In the genomic region with DNA sequence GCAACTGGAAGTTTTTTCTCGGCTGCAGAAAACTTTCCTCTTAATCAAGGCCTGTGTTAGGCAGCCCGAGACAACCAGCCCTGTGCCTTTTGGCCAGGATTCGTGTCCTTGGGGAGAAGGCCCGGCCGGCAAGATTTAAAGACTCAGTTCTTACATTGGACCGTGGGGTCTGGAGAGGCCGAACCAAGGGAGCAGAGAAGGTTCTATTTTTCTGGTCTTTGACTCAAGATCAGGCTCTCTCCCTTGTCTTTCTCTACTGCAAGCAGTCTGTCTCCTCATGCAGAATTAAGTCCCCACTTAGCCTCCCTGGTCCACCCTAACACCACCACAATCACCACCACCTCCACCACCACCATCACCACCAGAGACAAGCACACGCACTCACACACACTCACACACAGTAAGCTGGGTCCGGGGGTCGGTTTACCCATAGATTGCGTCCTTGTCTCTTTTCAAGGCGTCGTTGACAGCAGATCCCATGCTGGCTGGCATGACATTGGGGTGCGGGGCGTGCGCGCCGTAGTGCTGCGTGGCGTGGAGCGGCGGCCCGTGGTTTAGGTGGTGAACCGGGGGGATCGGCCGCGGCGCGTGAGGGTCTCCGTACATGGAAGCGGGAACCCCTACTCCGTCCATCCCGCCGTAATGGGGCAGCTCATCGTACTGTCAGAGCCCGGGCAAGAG, we compare ENCODE assay signal across 9 mouse cellular contexts. TPM values are rescaled to one million over a fixed set of nuclear protein-coding genes. Genes with fewer than 3 reads are reported as not detected.
DNase-seq lines count a peak whose midpoint lies in the region; ATAC-seq and TF ChIP-seq lines count a peak whose summit lies in the region.
"Had no signal": no experiment of that assay in that cellular context is flagged by ENCODE, and none has a peak within 500 bp of the region (broad histone marks: within the 10 kb centered on the region; RNA-seq: fewer than 3 reads in every experiment).

No protein-coding gene starts in this region.

- H3K4me1 ChIP-seq in heart, embryonic 16.5 days (ENCODE audit: control insufficient read depth, insufficient read depth, low read length), result peaks cover 20% of the 10 kb centered on the region
- no peaks in the 10 kb centered on the region for H3K4me1 ChIP-seq in olfactory bulb, adult 2 months (ENCODE audit: control insufficient read depth, insufficient read depth, low read length)

- WGBS in heart, embryonic 16.5 days, result under 1% methylated on average over 36 of the region's 36 CpGs
- WGBS in olfactory bulb, adult 2 months, result under 1% methylated on average over 36 of the region's 36 CpGs

- TF ChIP-seq POLR2A in brain, embryonic 14.5 days (IDR thresholded peaks at IDR 0.05; ENCODE audit: borderline replicate concordance, extremely low read depth, insufficient read depth, insufficient read length, poor library complexity, severe bottlenecking), result no peak
- no peak for TF ChIP-seq POLR2A in olfactory bulb, adult 2 months (IDR thresholded peaks at IDR 0.05; ENCODE audit: insufficient read depth, low read depth, low read length)

- H3K9me3 ChIP-seq in heart, embryonic 16.5 days (replicated peaks; ENCODE audit: control insufficient read depth, low read length), result no peaks in the 10 kb centered on the region

- no peaks in the 10 kb centered on the region for H3K27me3 ChIP-seq in heart, embryonic 16.5 days (ENCODE audit: control insufficient read depth, insufficient read depth, low read length)

- TF ChIP-seq CTCF in brain, embryonic 14.5 days (IDR thresholded peaks at IDR 0.05; ENCODE audit: borderline replicate concordance, extremely low read depth, insufficient read depth, insufficient read length), result no peak
- no peak for TF ChIP-seq CTCF in olfactory bulb, adult 2 months (IDR thresholded peaks at IDR 0.05; ENCODE audit: insufficient read depth, low read depth, low read length)

- 0 out of 2 replicates have a peak, but pooled peaks cover 2% of the 10 kb centered on the region for H3K36me3 ChIP-seq in heart, embryonic 16.5 days (ENCODE audit: control insufficient read depth, insufficient read depth)
- H3K36me3 ChIP-seq: G1E had no signal

- H3K9ac ChIP-seq in heart, embryonic 16.5 days (ENCODE audit: low read length), result peak overlapping the region; percentile 76

- H3K27ac ChIP-seq in heart, embryonic 16.5 days (ENCODE audit: low read length), result peak overlapping the region; percentile 99
- peak overlapping the region; percentile 99 for H3K27ac ChIP-seq in olfactory bulb, adult 2 months (ENCODE audit: insufficient read depth, low read depth, low read length)

- DNase-seq in heart, adult 11 months, result peak; percentile 93
- no peak for DNase-seq in heart, adult 8-10 months (ENCODE audit: low spot score)
- DNase-seq in brain, embryonic 14.5 days (ENCODE audit: low read depth), result peak; percentile 70
- peak; percentile 4 for DNase-seq in liver
- no peak for DNase-seq in c-Kit-positive CD71-positive TER-119-positive erythroid progenitor cells, embryonic 14.5 days (ENCODE audit: low spot score)
- DNase-seq in adrenal gland, adult 18-20 months (ENCODE audit: low spot score in 2 of 2), result no peak

- peak overlapping the region; percentile 90 for H3K4me2 ChIP-seq in heart, embryonic 16.5 days (ENCODE audit: low read depth, low read length)

- ATAC-seq in heart, embryonic 16.5 days (replicated peaks; ENCODE audit: extremely low read depth, insufficient read depth, low FRiP score), result no peak

- peak overlapping the region; percentile 76 for H3K4me3 ChIP-seq in heart, embryonic 16.5 days (ENCODE audit: low read length)
- peak overlapping the region; percentile 72 for H3K4me3 ChIP-seq in olfactory bulb, adult 2 months (ENCODE audit: insufficient read depth, low read depth, low read length)

RNA-seq across cellular contexts. Expression of gene Meis2, which starts 2.7 kb away (rescaled TPM):
- total RNA-seq in heart, adult 8-10 months (2022), result 10 to 100 TPM; 24.2 to 31.6 (median 28.8) TPM
- 134 and 209 TPM in 2 replicates for polyA plus RNA-seq in brain, embryonic 14.5 days (2012; rRNA removed)
- 22.1 and 22.6 TPM in 2 replicates for polyA plus RNA-seq in heart, embryonic 16.5 days (2015; fragmentation: Nextera tagmentation; extraction: Ambion mirVana)
- 180 and 356 TPM in 2 replicates for polyA plus RNA-seq in olfactory bulb, adult 2 months (2012; ENCODE audit: insufficient read depth, insufficient read length, low replicate concordance, missing spikeins)
- 100 to 1,000 TPM; 216 to 279 TPM for total RNA-seq in adrenal gland, adult 18-20 months (2021)

Comparison
In these comparisons a context has a peak if more than half of its experiments do, and no peak if none do; other contexts are left out.
1. DNase-seq: peak in heart, adult 11 months (single experiment), brain, embryonic 14.5 days (single experiment) and liver (single experiment); none in heart, adult 8-10 months (single experiment), c-Kit-positive CD71-positive TER-119-positive erythroid progenitor cells, embryonic 14.5 days (single experiment) and adrenal gland, adult 18-20 months (0 of 2).